Mouse (Mus musculus) spleen, adult 18-20 months (tissue): ENCODE results near the gene Eps8l2.
"Not testable (repeated sequence)": the region's sequence is repeated elsewhere in the genome, so short reads cannot be mapped to it uniquely, and the experiment has no call there.

Experiments
- DNase-seq, 2 experiments: peaks; one replicate each; pipeline ENCODE4 v3.0.0; 2022; ENCODE audit warnings: mixed read lengths in 2 of 2

Eps8l2 gene

GRCm38 (mm10) chr7:141367358-141367757, 28.7 kb downstream of the Eps8l2 start:
- no peak for DNase-seq

GRCm38 (mm10) chr7:141369918-141370317, 31.2 kb downstream of the Eps8l2 start:
- DNase-seq = no peak

GRCm38 (mm10) chr7:141371942-141372595, 33.4 kb downstream of the Eps8l2 start:
- no peak for DNase-seq

GRCm38 (mm10) chr7:141373611-141374010, 34.9 kb downstream of the Eps8l2 start:
- no peak for DNase-seq

- no peak for DNase-seq
Measured at GRCm38 (mm10) chr7:141374399-141374798, 35.7 kb downstream of the Eps8l2 start.

GRCm38 (mm10) chr7:141379584-141379983, 40.9 kb downstream of the Eps8l2 start:
- no peak for DNase-seq

GRCm38 (mm10) chr7:141381068-141381835, 42.6 kb downstream of the Eps8l2 start:
- no peak for DNase-seq

GRCm38 (mm10) chr7:141387807-141388486, 49.3 kb downstream of the Eps8l2 start:
- no peak for DNase-seq

- no peak for DNase-seq
Measured at GRCm38 (mm10) chr7:141388487-141389109, 49.9 kb downstream of the Eps8l2 start.

GRCm38 (mm10) chr7:141390326-141391259, 51.9 kb downstream of the Eps8l2 start:
- DNase-seq = no peak

- peak; percentile 93 to 98 for DNase-seq
Measured at GRCm38 (mm10) chr7:141391625-141392551, 53.2 kb downstream of the Eps8l2 start, which contains the start of gene Taldo1. Gene Taldo1 (plus strand): TSS chr7:141392199.

GRCm38 (mm10) chr7:141392552-141393222, 54.0 kb downstream of the Eps8l2 start:
- DNase-seq = no peak

- DNase-seq = no peak
Measured at GRCm38 (mm10) chr7:141394158-141394557, 55.5 kb downstream of the Eps8l2 start.

GRCm38 (mm10) chr7:141394771-141395170, 56.1 kb downstream of the Eps8l2 start:
- DNase-seq = peak; percentile 38 to 65

GRCm38 (mm10) chr7:141395348-141395747, 56.7 kb downstream of the Eps8l2 start:
- no peak for DNase-seq

GRCm38 (mm10) chr7:141403305-141403704, 64.6 kb downstream of the Eps8l2 start:
- DNase-seq = peak in 1 of 2 experiments; percentile 48

- DNase-seq = no peak
Measured at GRCm38 (mm10) chr7:141405466-141405865, 66.8 kb downstream of the Eps8l2 start.

GRCm38 (mm10) chr7:141407670-141408069, 69.0 kb downstream of the Eps8l2 start:
- DNase-seq = not testable (repeated sequence)

- DNase-seq = peak; percentile 67 to 79
Measured at GRCm38 (mm10) chr7:141408833-141409232, 70.2 kb downstream of the Eps8l2 start.

- DNase-seq = no peak
Measured at GRCm38 (mm10) chr7:141410631-141411030, 72.0 kb downstream of the Eps8l2 start.
